Mouse (Mus musculus) inflammation-experienced regulatory T-cells, adult 16 weeks (primary cell): ENCODE results near the gene Vmn1r20. TPM values are rescaled to one million over a fixed set of nuclear protein-coding genes. Genes with fewer than 3 reads are reported as not detected.

Experiments used
- polyA plus RNA-seq: library from polyadenylated mRNA; unstranded; fragments of 100-300 nt; shearing (Covaris generic); gene quantifications from one replicate; pipeline ENCODE4 v1.2.1, GENCODE M21; 2017

The Vmn1r20 gene
- polyA plus RNA-seq, result not detected

GRCm38 (mm10) chr6:57428630-57429029, at the start of gene Vmn1r20:
Gene Vmn1r20 (plus strand): TSS chr6:57428930.

GRCm38 (mm10) chr6:57395683-57396082, 33.0 kb upstream of the Vmn1r20 start, which contains the start of gene Vmn1r18:
Gene Vmn1r18 (minus strand): TSS chr6:57395783.

GRCm38 (mm10) chr6:57403480-57403879, 25.2 kb upstream of the Vmn1r20 start, which contains the start of gene Vmn1r19:
Gene Vmn1r19 (plus strand): TSS chr6:57403780.

Other genes with a start within 250 kb of the Vmn1r20 start
- 0.21 TPM for gene Vmn1r13, start 225.6 kb upstream of the Vmn1r20 start, polyA plus RNA-seq
- gene Vmn1r14, start 197.2 kb upstream of the Vmn1r20 start, polyA plus RNA-seq, result not detected
- gene Vmn1r15, start 171.0 kb upstream of the Vmn1r20 start, polyA plus RNA-seq, result not detected
- not detected for gene Vmn1r16, start 99.4 kb upstream of the Vmn1r20 start, polyA plus RNA-seq
- gene Vmn1r17, start 65.2 kb upstream of the Vmn1r20 start, polyA plus RNA-seq, result not detected
- gene Vmn1r18, start 33.1 kb upstream of the Vmn1r20 start, polyA plus RNA-seq, result not detected
- not detected for gene Vmn1r19, start 25.1 kb upstream of the Vmn1r20 start, polyA plus RNA-seq
- gene Ppm1k, start 106.5 kb downstream of the Vmn1r20 start, polyA plus RNA-seq, result 16.9 TPM
- gene Herc6, start 152.1 kb downstream of the Vmn1r20 start, polyA plus RNA-seq, result 37.7 TPM